Mouse (Mus musculus): ENCODE data around the gene Tgoln1.

DNA sequence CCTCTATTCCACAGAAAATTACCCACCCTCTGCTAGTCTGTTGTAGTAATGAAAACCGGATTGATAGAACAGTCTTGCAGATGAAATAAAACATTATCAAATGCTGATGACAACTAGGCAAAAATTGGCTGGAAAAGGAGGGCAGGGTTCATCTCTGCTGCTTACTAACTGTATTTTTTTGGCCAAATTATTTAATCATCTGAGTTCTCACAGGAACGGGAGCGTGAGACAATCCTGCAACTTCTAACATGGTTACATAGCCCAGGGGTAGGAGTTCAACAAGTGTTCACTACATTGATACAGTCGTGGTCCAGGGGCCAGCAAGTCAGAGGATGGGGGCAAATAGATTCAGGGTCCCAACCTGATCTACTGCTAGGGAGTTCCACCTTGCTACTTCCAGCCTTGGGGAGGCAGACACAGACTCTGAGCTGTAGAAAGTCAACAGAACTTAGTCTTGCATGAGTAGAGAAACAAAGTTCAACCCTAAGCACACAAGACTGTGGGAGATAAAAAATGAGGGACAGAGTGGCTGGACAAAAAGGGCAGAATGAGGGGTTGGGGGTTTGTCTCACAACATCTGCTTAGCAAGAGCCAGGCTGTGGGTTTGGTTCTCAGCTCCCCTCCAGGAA, 33.5 kb downstream of the Tgoln1 start:
- TF ChIP-seq USF1 (IDR thresholded peaks at IDR 0.05; ENCODE audit: low read depth, low read length) (no peak), MAX (IDR thresholded peaks at IDR 0.05; ENCODE audit: low read length) (no peak), CTCF (conservative IDR thresholded peaks at IDR 0.05 in 1 of 2, IDR thresholded peaks at IDR 0.05 in 1 of 2; ENCODE audit: low read depth in 2 of 2, low read length in 2 of 2) (no peak), EP300 (IDR thresholded peaks at IDR 0.05; ENCODE audit: low read length) (no peak)

Measured in CH12.LX (cell line).